Mouse (Mus musculus): ENCODE data around the gene Olfr214.
"Not testable (repeated sequence)": the region's sequence is repeated elsewhere in the genome, so short reads cannot be mapped to it uniquely, and the experiment has no call there.

Olfr214 gene

DNA sequence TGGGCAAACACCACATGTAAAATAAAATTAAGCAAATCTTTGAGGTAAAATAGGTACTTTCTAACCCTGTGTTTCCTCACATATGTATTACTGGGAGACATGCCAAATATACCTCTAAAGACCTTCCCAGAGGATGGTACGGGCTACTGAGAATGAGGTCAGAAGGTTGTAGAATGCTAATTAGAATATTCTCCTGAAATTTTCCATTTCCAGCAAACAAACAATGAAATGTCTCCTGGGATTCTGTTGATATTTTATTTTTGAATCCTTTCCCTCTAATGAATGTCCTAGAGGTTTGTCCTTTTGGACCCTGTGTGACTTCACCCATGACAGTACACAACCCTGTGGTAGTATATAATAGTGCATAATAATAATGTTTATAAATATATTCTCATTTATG, at the start of gene Olfr214:
Gene Olfr214, plus strand, starts transcription at position 301 of the 400 bp plus-strand sequence.
- DNase-seq (ENCODE audit: extremely low read depth, low read depth, low spot score): no peak

DNA sequence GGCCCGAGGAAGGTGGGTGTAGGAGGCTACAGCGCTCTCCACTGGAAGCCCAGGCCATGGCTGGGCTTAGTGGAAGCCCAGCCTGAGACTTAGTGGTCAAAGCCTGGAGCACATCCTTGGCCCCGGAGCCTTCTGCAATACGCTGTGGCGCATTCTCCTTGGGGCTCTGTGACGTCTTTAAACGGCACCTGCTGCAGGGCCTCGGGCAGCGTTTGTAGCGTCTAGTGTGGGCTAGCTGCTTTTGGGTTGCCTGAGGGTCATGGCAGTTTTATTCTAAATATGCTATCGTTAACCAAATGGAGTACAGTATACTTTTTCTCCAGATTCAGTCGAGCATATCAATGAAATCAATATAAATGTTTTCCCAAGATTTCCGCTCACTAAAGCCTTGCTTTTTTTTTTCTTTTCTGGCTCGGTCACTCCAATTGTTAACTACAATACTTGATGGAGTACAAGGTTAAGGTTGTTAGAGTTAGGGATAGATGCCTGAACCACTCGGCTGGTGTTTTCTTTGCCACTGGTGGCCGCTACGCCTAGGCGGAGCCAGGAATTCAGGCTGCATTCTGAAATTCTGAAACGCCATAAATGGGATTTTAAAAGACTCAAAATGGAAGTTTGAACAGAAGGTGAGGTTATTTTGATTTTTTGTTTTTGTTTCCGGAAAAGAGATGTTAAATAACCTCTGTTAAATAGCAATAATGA, 47.6 kb upstream of the Olfr214 start, which contains the start of gene Olfr212:
Gene Olfr212, plus strand, starts transcription at position 215 of the 702 bp plus-strand sequence.
- not testable (repeated sequence) for DNase-seq (ENCODE audit: extremely low read depth, low read depth, low spot score)

DNA sequence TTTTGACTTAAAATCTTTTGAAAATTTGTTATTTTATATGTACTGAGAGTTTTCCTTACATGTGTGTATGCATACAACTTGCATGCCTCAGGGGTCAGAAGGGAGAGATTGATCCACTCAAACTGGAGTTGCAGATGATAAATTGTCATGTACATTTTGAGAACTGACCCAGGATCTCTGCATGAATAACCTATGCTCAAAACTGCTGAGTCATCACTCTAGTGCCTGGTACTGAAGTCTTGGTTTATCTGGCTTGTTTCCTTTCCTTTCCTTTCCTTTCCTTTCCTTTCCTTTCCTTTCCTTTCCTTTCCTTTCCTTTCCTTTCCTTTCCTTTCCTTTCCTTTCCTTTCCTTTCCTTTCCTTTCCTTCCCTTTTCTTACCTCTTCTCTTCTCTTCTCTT, 39.2 kb upstream of the Olfr214 start:
- no peak for DNase-seq (ENCODE audit: extremely low read depth, low read depth, low spot score)

DNA sequence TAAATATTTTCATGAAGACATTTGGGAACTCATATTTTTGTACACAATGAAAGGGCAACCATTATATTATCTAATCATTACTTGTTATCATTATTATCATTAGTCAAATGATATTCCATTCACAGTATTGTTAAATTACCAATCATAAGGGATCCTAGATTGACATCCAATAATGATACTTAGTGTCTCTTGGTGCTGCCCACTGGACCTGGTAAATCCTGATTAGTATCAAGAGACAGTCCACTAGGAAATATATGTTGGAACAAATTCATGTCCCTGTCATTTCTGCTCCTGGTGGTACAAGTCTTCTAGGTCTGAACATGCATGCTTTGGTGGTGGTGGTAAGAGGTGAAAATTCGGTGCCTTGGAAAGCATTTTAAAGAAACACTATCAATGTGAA, 15.9 kb upstream of the Olfr214 start, which contains the start of gene Olfr213:
Gene Olfr213, plus strand, starts transcription at position 301 of the 400 bp plus-strand sequence.
- DNase-seq (ENCODE audit: extremely low read depth, low read depth, low spot score): no peak

DNA sequence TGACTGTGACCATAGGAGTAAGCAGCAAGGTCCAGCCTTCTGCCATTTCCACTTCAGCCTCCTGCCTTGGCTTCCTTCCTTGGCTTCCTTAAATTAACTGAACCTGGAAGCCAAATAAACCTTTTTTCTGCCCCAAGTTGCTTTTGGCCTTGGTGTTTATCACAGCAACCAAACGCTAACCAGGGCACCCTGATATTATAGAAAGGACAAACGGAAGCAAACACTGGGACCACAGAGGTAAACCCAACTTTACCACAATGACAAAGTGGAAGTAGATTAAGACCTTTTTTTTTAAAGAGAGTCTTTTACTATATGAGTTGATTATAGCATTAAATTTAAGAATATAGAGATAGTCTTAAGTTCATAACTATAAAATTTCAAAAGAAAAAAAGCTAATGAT, 11.5 kb upstream of the Olfr214 start:
- DNase-seq (ENCODE audit: extremely low read depth, low read depth, low spot score): no peak

DNA sequence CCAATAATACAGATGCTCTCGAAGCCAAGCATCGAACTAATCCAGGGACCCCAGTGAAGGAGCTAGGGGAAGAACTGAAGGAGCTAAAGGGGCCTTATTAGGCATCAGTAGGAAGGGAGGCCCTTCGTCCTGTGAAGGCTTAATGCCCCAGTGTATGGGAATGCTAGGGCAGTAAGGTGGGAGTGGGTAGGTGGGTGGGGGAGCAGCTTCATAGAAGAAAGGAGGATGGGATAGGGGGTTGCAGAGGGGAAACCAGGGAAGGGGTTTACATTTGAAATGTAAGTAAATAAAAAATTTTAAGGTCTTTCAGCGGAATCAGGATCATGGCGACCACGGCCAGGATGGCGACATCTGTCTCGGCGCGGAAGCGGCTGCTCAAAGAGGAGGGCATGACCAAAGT, 3.2 kb upstream of the Olfr214 start, which contains the start of gene Gm5580:
Gene Gm5580, plus strand, starts transcription at position 301 of the 400 bp plus-strand sequence.
- DNase-seq (ENCODE audit: extremely low read depth, low read depth, low spot score): not testable (repeated sequence)

DNA sequence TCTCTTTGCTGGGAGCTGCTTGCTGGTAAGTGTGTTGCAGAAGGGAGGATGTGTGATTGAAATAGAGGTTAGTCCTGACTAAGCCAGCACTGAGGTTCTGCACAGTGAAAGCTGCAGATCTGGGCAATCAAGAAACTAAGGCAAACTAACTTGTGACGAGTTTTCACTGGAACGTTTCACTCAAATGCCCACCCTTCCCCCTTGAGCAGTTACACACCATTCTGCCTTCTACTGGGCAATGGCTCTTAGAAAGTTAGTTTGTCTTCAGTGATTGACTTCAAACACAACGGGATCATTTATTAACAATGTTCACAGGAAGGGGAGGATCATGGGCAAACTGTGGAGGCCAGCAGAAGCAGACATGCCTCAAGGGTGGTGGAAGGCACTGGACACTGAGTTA, 917 bp downstream of the Olfr214 start:
- DNase-seq (ENCODE audit: extremely low read depth, low read depth, low spot score): no peak

DNA sequence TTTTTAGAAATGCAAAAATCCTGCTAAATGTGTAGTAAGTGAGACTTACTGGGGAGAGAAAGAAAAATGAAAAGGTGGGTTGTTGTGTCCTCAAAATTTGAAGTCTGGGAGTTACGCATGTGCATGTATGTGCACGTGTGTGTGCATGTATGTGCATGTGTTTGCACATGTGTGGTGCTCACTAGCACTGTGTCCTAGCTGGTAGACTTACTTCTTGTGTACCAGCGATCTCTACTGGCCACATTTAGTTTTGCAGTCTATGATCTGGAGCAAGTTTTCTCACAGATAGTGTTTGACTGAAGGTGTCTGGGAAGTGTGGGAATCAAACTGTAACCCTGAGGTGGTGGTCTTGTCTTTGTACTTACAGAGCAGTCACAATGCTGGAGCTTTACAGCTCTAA, 15.8 kb downstream of the Olfr214 start:
- DNase-seq (ENCODE audit: extremely low read depth, low read depth, low spot score): no peak

DNA sequence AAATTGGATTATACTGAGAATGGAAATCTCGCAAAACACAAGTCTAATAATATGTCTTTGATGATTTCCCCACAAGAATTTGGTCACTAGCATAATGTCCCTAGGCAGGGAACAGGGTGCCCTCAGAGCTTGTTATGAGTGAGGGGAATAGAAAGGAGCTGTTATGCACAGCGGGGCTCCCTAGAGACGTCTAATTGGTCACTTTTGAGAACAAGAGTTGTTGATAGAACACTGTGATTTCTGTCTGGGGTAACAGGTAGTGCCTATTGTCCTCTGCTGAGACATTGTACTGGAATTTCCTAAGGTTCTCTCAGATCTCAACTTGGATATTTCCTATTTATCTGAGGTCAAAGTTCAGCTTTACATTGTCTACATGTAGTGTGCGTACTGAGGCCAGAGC, 30.1 kb downstream of the Olfr214 start, which contains the start of gene Olfr215:
Gene Olfr215, minus strand, starts transcription at position 101 of the 400 bp plus-strand sequence.
- DNase-seq (ENCODE audit: extremely low read depth, low read depth, low spot score): no peak

DNA sequence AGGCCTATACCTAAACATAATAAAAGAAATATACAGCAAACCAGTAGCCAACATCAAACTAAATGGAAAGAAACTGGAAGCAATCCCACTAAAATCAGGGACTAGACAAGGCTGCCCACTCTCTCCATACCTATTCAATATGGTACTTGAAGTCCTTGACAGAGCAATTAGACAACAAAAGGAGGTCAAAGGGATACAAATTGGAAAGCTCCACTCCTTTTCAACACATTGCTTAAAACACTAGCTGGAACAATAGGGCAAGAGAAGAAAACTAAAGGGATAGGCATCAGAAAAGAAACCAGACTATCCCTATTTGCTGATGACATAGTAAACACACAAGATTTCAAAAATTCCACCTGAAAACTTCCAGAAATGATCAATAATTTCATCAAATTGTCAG, 46.9 kb downstream of the Olfr214 start:
- DNase-seq (ENCODE audit: extremely low read depth, low read depth, low spot score): not testable (repeated sequence)

DNA sequence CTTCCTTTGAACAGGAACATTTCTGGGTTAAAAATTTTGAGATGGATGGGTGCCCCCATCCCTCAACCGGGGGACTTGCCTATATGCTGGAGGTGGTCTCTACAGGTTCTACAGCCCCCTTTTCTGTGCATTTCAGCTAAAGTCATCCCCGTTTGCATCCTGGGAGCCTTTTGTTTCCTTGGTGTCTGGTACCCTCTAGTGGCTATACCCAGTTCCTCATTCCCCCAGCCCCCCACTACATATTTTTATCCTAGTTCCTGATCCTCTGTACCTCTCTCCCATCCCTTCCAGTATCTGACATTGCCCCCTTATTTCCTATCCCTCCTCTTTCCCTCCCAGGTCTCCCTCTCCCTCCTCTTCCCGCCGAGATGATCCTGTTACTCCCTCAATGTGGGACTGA, 53.2 kb downstream of the Olfr214 start:
- no peak for DNase-seq (ENCODE audit: extremely low read depth, low read depth, low spot score)
